Mouse (Mus musculus) kidney, postnatal 14 days (tissue): ENCODE data around the gene P2rx3.

Source experiments
- DNase-seq: peaks from one replicate; pipeline ENCODE4 v3.0.0; 2022; ENCODE audit warnings: mixed read lengths

Gene P2rx3

DNA sequence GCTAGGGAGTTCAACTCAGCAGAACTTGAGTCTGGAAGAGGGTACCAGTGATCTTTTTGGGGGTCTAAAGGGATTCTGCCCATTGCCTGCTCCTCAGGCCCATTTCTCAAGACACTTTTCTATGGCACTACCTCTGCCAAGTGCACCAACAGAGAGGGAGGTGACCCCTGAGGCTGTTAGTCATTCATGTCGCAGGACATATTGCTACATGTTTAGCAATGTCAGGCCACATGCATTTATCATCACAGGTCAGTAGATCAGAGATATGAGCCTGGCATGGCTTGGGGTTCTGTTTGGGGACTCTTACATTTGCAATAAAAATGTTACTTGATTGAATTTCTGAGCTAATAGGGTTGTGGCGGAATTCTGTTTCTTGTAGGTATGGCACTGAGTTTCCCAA is 61.7 kb downstream of the P2rx3 start:
- DNase-seq = no peak

DNA sequence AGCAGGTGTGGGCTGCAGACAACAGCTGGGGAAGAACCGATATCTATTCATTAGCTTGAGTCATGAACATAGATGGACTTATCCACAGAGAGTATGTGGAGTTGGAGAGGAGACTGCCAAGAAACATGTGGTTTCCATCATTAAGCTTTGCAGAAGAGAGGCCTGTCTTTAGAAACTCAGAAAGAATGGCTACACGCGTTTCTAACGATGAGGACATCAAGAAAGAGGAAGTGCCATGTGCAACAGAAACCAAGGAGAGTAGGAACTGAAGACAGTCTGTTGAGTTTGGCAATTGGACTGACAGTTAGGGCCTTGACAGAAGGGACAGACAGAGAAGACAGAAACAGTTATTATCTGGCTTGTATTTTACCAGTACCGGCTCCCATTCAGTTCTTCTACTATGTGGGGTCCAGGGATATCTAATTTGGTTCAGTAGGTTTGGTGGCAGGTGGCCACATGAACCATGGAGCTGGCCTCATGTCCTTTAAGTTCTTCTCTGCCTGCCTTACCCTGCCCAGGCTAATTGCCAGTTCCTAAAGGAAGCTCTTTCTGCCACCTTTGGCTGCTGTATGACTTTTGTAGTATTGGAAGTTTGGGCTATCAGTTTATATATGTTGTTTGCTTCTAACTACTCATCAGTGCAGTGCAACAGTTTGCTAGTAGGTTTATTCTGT is 69.8 kb downstream of the P2rx3 start:
- no peak for DNase-seq

DNA sequence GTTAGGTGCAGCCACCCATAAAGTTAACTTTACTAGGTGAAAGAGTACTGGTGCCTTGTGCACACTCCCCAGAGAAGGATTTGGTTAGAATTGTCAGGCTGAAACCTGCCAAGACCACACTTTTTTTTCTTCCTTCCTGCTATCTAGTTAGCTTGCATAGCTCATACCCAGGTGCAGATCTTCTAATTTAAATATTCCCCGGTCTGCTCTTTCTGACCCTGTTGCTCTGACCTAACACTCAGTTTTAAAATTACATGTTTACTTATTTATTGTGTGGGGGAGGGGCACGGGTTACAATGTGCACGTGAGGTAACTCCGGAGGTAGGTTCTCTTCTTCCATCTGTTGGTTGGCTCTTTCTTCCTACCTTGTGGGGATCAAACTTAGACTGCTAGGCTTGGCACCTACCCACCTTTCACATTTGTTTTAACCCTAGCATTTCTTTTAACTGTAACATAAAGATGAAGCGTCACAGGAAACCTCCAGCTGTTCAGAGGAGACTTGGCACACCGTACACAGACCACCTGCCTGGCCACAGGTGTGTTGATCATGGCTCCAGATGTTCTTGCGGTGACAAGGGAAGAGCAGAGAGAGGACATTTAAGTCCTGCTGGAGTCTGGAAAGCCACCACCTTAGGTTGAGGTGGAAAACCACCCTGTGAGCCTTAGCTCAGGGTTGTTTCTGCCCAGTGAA is 73.0 kb downstream of the P2rx3 start:
- DNase-seq = no peak

DNA sequence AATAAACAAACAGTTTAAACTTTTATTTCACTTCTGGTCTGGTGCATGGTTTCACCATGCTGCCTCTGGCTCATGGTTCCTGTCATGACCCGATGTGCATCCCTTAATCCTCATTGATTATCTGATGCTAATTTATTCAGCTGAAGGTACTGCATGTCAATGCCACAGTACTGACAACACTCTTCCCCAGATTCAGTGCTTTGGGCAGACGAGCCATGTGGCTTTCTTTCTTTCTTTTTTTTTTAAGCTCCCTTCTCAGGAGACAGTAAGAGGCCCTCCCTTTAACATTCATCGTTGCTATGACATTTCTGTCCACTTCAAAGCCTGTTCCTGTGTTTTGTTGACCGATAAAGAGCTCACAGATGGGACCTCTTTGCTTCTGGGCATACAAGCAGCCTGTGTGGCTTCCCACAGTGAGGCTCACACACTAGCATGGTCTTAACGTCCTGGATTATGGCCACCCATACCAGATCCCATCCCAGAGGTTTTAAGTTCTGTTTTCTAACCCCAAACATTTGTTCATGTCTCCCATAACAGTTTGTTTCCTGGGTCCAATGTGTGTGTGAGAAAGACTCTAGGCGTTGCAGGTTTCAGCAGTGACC is 74.3 kb downstream of the P2rx3 start:
- DNase-seq = no peak

DNA sequence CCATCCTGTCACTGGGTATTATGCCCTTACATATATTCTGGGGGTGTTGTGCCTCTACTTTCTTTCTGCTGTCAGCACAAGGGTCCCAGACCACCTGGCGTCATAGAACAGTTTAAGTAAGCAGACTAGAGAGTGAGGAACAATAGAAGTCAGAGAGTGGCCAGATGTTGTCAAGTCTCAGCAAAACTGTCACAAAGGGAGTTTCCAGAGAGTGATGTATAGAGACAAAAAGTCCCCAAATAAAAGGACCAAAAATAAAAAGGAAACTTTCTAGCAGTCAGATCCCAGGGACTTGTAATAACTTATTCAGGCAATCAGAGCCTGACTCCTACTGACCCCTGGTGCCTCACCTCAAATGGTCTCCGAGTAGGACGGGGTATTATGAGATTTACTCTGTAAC is 75.4 kb downstream of the P2rx3 start:
- DNase-seq = no peak

DNA sequence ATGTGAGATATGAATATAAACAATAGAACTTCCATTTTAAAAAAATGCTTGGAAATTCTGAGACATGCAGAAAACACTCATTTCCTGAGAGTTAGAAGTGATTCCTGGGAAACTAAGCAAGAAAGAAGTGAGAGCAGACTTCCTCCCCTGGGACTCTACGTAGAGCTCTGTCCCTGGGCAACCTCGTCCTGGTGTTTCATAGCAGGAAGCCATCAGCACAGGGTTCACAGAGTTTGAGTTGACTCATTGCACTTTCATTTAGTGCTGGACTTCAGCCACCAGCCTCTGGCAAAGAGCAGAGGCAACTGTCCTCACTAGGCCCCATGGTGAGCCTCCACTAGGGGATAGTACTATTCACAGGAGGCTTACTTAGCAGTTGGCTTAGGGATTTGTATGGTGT is 76.0 kb downstream of the P2rx3 start:
- DNase-seq = peak; percentile 80

DNA sequence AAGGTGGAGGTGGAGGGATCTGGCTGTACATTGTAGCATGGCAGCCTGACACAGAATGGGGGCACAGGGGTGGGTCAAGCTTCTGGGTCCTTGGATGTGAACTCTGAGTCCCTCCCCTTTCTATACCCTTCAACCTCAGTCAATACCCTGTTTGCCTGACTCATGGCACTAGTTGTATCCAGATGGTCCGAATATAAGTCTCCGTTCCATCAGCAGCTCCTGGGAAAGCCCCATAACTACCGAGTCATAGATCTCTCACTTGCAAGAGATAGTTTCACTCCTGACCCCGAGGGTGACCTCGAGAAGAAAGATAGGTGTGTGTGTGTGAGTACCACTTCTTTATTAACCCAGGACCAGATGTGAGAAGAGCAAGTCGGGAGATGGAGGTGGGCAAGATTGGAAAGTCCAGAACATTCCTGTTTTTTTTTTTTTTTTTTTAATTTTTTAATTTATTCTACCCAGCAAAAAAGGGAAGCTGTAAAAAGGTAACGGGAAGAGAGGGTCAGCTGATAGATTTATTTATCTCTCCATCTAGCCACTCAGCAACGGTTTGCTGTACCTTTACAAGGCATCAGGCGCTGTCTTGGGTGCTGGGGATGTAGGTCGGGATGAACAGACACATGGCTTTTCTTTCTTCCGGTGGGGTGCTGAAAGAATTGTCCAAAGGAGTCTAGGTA is 78.5 kb downstream of the P2rx3 start:
- no peak for DNase-seq

DNA sequence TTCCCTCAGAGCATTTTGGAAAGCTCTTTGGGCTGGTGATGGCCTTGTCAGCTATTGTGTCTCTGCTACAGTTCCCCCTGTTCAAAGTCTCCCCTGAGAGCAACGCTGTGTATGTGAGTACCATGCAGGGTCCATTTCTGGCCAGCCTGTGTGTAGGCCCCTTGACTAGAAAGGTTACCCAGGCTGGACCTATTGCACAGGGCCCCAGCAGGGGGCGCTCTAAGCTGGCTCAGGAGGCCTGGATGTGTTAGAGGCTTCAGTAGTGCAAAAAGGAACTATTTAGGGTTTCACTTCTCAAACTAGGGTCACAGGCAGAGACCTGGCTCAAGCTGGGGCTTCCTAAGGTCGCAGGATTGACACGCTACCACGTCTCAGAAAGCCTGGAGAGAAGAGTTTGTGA is 81.0 kb downstream of the P2rx3 start:
- peak; percentile 50 for DNase-seq

DNA sequence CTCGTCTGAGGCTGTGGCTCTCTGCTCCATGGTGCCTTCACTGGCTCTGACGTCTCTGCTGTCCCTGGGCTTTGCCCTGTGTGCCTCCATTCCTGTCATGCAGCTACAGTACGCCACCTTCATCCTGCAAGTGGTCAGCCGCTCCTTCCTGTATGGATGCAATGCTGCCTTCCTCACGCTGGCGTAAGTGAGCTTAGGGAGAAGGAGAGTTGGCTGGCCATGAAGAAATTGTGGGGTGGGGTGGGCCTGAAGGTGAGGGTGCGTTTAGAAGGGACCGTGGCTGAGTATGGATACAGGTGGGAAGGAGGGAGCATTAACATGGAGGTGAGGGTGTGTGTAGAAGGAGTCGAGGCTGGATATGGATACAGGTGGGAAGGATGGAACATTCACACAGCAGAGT is 81.8 kb downstream of the P2rx3 start:
- DNase-seq = no peak

DNA sequence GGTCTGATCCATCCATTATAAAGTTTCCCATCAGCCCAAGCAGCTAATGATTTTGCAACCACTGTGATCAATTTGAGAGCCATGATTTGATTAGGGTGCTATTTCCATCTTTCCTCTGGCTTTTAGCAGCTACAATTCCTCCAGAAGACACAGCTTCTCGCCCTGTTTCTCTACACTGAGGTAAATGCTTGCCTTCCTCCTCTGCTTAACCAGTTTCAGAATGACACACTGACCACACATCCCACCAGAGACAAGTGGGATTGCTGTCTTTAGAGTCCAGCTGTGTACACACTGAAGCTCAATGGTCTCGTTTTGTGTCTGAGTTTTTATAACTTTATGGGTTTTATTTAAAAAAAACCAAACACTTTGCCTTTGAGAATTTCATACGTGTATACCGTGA is 84.6 kb downstream of the P2rx3 start:
- DNase-seq = no peak

DNA sequence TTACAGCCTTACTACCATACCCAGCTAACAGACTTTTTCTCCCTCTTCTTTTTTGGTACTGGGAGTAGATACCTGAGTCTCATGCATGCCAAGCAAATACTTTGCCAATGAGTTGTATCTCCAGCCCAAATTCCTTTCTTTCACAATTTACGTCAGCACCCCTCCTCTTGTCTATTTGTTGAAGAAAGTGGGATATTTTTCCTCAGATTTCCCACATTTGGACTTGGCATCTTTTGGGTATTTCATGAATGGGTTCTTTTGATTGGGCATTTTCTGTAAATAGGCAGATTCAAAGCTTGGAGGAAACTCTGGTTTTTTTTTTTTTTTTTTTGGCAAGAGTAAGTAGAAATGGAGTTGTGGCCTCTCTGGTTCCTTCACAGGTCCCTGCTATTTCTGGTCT is 85.0 kb downstream of the P2rx3 start:
- DNase-seq = no peak

DNA sequence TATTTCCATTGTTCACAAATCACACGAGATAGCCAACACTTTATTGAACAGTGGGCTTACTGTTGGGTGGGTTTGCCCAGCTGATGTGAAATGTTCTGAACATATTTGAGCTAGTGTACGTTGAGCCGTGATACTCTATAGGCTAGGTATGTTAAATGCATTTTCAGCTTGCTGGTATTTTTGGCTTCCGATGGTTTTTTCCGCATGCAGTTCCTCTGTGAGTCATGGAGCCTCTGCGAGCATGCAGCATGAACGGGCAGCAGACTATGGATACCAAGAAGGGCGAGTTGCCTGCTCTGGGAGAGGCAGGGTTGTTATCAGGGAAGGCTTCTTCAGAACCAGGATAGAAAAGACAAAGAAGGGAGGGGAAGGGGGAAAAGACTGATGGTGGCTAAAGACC is 86.2 kb downstream of the P2rx3 start:
- no peak for DNase-seq

DNA sequence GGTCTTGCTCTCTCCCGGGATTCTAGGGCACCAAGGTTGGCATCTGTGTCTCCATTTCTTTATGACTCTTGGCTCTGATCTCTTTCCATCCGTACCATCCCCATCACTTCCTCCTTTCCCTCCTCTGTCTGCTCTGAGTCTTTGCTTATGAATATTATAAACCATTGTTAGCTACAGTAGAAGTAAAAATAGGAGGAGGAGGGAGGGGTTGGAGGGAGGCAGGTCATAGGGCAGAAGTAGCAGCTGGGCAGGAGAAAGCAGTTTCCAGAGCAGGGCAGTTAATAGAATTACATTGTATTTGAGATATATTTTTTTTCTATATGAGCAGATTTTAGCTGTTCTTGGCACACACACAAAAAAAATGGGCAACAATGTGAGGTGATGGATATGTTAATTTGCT is 88.5 kb downstream of the P2rx3 start:
- DNase-seq = no peak
